In genomic region chr3:125986639-125987038, GRCm38 (mm10) we compare ENCODE assay signal across 21 mouse cellular contexts. TPM values are rescaled to one million over a fixed set of nuclear protein-coding genes. Genes with fewer than 3 reads are reported as not detected.
DNase-seq lines count a peak whose midpoint lies in the region; ATAC-seq and TF ChIP-seq lines count a peak whose summit lies in the region.
"Had no signal": no experiment of that assay in that cellular context is flagged by ENCODE, and none has a peak within 500 bp of the region (broad histone marks: within the 10 kb centered on the region; RNA-seq: fewer than 3 reads in every experiment).

No protein-coding gene starts in this region.

- no peak overlapping the region for H3K27ac ChIP-seq in intestine, embryonic 15.5 days
- no peak overlapping the region for H3K27ac ChIP-seq in intestine, embryonic 16.5 days (ENCODE audit: low read length)
- no peak overlapping the region for H3K27ac ChIP-seq in intestine, postnatal 0 days (ENCODE audit: low read depth, low read length)

- H3K4me1 ChIP-seq in intestine, embryonic 15.5 days (replicated peaks), result no peaks in the 10 kb centered on the region
- H3K4me1 ChIP-seq in intestine, embryonic 16.5 days (ENCODE audit: control insufficient read depth, insufficient read depth, low read length), result no peaks in the 10 kb centered on the region
- H3K4me1 ChIP-seq in intestine, postnatal 0 days (replicated peaks; ENCODE audit: control insufficient read depth, insufficient read depth, low read length), result no peaks in the 10 kb centered on the region

- no peak overlapping the region for H3K4me2 ChIP-seq in intestine, embryonic 15.5 days (replicated peaks)
- no peak overlapping the region for H3K4me2 ChIP-seq in intestine, embryonic 16.5 days (ENCODE audit: low read depth, low read length)
- H3K4me2 ChIP-seq in intestine, postnatal 0 days (replicated peaks; ENCODE audit: low read depth), result no peak overlapping the region

- H3K9ac ChIP-seq in intestine, embryonic 15.5 days, result no peak overlapping the region
- H3K9ac ChIP-seq in intestine, embryonic 16.5 days (ENCODE audit: low read depth, low read length), result no peak overlapping the region
- no peak overlapping the region for H3K9ac ChIP-seq in intestine, postnatal 0 days (ENCODE audit: low read depth, low read length)

- no peak overlapping the region for H3K4me3 ChIP-seq in intestine, embryonic 15.5 days (replicated peaks)
- H3K4me3 ChIP-seq in intestine, embryonic 16.5 days (ENCODE audit: low read length), result no peak overlapping the region
- no peak overlapping the region for H3K4me3 ChIP-seq in intestine, postnatal 0 days (ENCODE audit: low read depth, low read length)

- peak; percentile 31; the same call in 1 of the 2 replicates for ATAC-seq in intestine, embryonic 15.5 days
- peak; percentile 75 for ATAC-seq in intestine, embryonic 16.5 days
- peak; percentile 85 for ATAC-seq in intestine, postnatal 0 days
- ATAC-seq: activated CD4-positive, CD25-positive, alpha-beta regulatory T cell, adult 4 months; CD4-positive, CD25-positive, alpha-beta regulatory T cell, adult 4 months; Patski had no signal

- DNase-seq in thymus, postnatal 0 days (ENCODE audit: low spot score), result no peak
- DNase-seq in neural tube, embryonic 10.5 days (ENCODE audit: extremely low spot score, low spot score), result no peak
- DNase-seq in spleen, adult 12 weeks (ENCODE audit: low spot score), result no peak
- DNase-seq: adrenal gland, adult 2 months; adrenal gland, adult 8-10 months; adrenal gland, postnatal 10 days; adrenal gland, postnatal 14 days; adrenal gland, postnatal 25 days; adrenal gland, postnatal 36 days; B cell, adult 2 months; cerebellum, adult 11 months; cerebellum, adult 11-12 months; cerebellum, adult 18-20 months had no signal

- H3K36me3 ChIP-seq in intestine, embryonic 15.5 days, result no peaks in the 10 kb centered on the region
- no peaks in the 10 kb centered on the region for H3K36me3 ChIP-seq in intestine, embryonic 16.5 days (ENCODE audit: control insufficient read depth, insufficient read depth, low read length)
- no peaks in the 10 kb centered on the region for H3K36me3 ChIP-seq in intestine, postnatal 0 days (ENCODE audit: control insufficient read depth, insufficient read depth)
- H3K36me3 ChIP-seq: G1E had no signal

- H3K9me3 ChIP-seq in intestine, embryonic 15.5 days, result no peaks in the 10 kb centered on the region
- no peaks in the 10 kb centered on the region for H3K9me3 ChIP-seq in intestine, embryonic 16.5 days (ENCODE audit: control insufficient read depth, low read length)
- no peaks in the 10 kb centered on the region for H3K9me3 ChIP-seq in intestine, postnatal 0 days (ENCODE audit: control insufficient read depth)
- H3K9me3 ChIP-seq: G1E had no signal

- no peak for TF ChIP-seq CTCF in intestine, postnatal 0 days (IDR thresholded peaks at IDR 0.05; ENCODE audit: low read depth)

- H3K27me3 ChIP-seq in intestine, embryonic 15.5 days (replicated peaks), result no peaks in the 10 kb centered on the region
- no peaks in the 10 kb centered on the region for H3K27me3 ChIP-seq in intestine, embryonic 16.5 days (replicated peaks; ENCODE audit: control insufficient read depth, insufficient read depth, low read length)
- H3K27me3 ChIP-seq in intestine, postnatal 0 days (replicated peaks; ENCODE audit: control insufficient read depth, insufficient read depth, low read length), result no peaks in the 10 kb centered on the region
- H3K27me3 ChIP-seq: CH12.LX, Patski had no signal

RNA-seq across cellular contexts. Expression of gene Ugt8a, which starts 48.2 kb away (rescaled TPM):
- 1.6 and 1.7 TPM in 2 replicates for polyA plus RNA-seq in intestine, embryonic 15.5 days (2015; fragmentation: Nextera tagmentation; extraction: Ambion mirVana)
- polyA plus RNA-seq in intestine, embryonic 16.5 days (2015; fragmentation: Nextera tagmentation; extraction: Ambion mirVana), result 0.91 and 1.0 TPM in 2 replicates
- polyA plus RNA-seq in intestine, postnatal 0 days (2015; fragmentation: Nextera tagmentation; extraction: Ambion mirVana), result 0.44 and 0.66 TPM in 2 replicates
- polyA plus RNA-seq in thymus, postnatal 0 days (2015; fragmentation: Nextera tagmentation; extraction: Ambion mirVana), result 0.08 and 0.13 TPM in 2 replicates
- polyA plus RNA-seq: activated CD4-positive, CD25-positive, alpha-beta regulatory T cell, adult 4 months; adrenal gland, adult 2 months; CD4-positive, CD25-positive, alpha-beta regulatory T cell, adult 4 months; G1E had no signal

Comparison
In these comparisons a context has a peak if more than half of its experiments do, and no peak if none do; other contexts are left out.
1. ATAC-seq: peak in every context shown above with its lines; median percentile 85 in intestine, postnatal 0 days; 75 in intestine, embryonic 16.5 days; 31 in intestine, embryonic 15.5 days.